8 mouse cellular contexts compared by ENCODE assay signal in the genomic region with DNA sequence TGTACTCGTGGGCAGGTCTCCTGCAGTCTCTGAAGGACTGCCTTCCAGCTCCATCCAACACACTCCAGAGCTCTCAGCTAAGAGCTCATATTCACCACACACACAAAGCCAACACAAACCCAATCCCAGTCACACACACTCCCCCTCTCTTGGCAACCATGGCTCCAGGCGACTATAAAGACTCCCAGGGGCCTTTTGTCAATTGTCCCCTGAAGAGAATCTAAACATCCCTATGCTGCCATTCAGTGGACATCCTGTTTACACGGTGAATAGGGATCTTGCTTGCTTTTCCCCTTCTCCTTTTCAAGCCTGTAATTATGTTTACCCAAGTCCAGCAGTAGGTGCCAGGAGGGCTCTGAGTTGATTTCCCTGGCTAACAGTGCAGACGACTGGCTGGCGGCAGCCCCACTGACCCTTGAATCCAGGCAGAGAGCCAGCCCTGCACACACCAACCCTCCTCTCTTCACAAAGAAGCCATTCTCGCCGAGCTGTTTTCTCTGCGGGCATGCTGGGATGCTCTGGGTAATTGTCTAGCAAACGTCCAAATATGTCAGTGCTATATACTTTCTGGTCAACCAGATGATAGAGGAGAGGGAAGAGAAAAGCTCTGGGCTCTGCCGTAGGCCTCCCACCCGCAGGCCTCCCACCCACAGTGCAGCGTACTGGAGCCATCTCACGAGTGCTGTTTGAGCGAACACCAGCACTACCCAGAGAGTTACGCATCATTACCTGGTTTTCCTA.
DNase-seq lines count a peak whose midpoint lies in the region; ATAC-seq lines count a peak whose summit lies in the region.

No protein-coding gene starts in this region.

- no peaks in the 10 kb centered on the region for H3K36me3 ChIP-seq in embryonic facial prominence, embryonic 12.5 days
- H3K36me3 ChIP-seq in heart, embryonic 15.5 days: no peaks in the 10 kb centered on the region
- H3K36me3 ChIP-seq in limb, embryonic 13.5 days: no peaks in the 10 kb centered on the region
- no peaks in the 10 kb centered on the region for H3K36me3 ChIP-seq in neural tube, embryonic 12.5 days

- no peak overlapping the region for H3K4me2 ChIP-seq in embryonic facial prominence, embryonic 12.5 days (replicated peaks)
- H3K4me2 ChIP-seq in heart, embryonic 15.5 days: peak overlapping the region; percentile 22; the same call in 1 of the 2 replicates
- H3K4me2 ChIP-seq in limb, embryonic 13.5 days (replicated peaks): peak overlapping the region; percentile 17; the same call in 1 of the 2 replicates
- peak overlapping the region; percentile 45 for H3K4me2 ChIP-seq in neural tube, embryonic 12.5 days (replicated peaks)

- no peak overlapping the region for H3K9ac ChIP-seq in embryonic facial prominence, embryonic 12.5 days
- no peak overlapping the region for H3K9ac ChIP-seq in heart, embryonic 15.5 days
- no peak overlapping the region for H3K9ac ChIP-seq in limb, embryonic 13.5 days
- no peak overlapping the region for H3K9ac ChIP-seq in neural tube, embryonic 12.5 days

- H3K9me3 ChIP-seq in embryonic facial prominence, embryonic 12.5 days: no peaks in the 10 kb centered on the region
- no peaks in the 10 kb centered on the region for H3K9me3 ChIP-seq in heart, embryonic 15.5 days (replicated peaks)
- no peaks in the 10 kb centered on the region for H3K9me3 ChIP-seq in limb, embryonic 13.5 days
- no peaks in the 10 kb centered on the region for H3K9me3 ChIP-seq in neural tube, embryonic 12.5 days

- H3K27ac ChIP-seq in embryonic facial prominence, embryonic 12.5 days: peak overlapping the region; percentile 67
- peak overlapping the region; percentile 55 for H3K27ac ChIP-seq in heart, embryonic 15.5 days
- H3K27ac ChIP-seq in limb, embryonic 13.5 days: peak overlapping the region; percentile 72
- H3K27ac ChIP-seq in neural tube, embryonic 12.5 days: peak overlapping the region; percentile 67

- peak; percentile 67; the same call in 1 of the 2 replicates for ATAC-seq in embryonic facial prominence, embryonic 12.5 days (ENCODE audit: insufficient number of reproducible peaks, insufficient read depth, low FRiP score, low TSS enrichment)
- peak; percentile 80 for ATAC-seq in heart, embryonic 15.5 days (replicated peaks; ENCODE audit: insufficient number of reproducible peaks, insufficient read depth, low FRiP score, low read depth)
- ATAC-seq in limb, embryonic 13.5 days (ENCODE audit: low FRiP score, low read depth): peak; percentile 85
- ATAC-seq in neural tube, embryonic 12.5 days (ENCODE audit: low FRiP score, low read depth): peak; percentile 92
- ATAC-seq in erythroid progenitor cell, adult 5-6 weeks (replicated peaks; ENCODE audit: low FRiP score, poor library complexity, severe bottlenecking): no peak

- WGBS in embryonic facial prominence, embryonic 12.5 days: 15% methylated on average over 15 of the region's 15 CpGs
- 41% methylated on average over 15 of the region's 15 CpGs for WGBS in heart, embryonic 15.5 days
- 24% methylated on average over 15 of the region's 15 CpGs for WGBS in limb, embryonic 13.5 days
- WGBS in neural tube, embryonic 12.5 days: 6% methylated on average over 15 of the region's 15 CpGs

- no peak overlapping the region for H3K4me3 ChIP-seq in embryonic facial prominence, embryonic 12.5 days
- no peak overlapping the region for H3K4me3 ChIP-seq in heart, embryonic 15.5 days
- H3K4me3 ChIP-seq in limb, embryonic 13.5 days: no peak overlapping the region
- no peak overlapping the region for H3K4me3 ChIP-seq in neural tube, embryonic 12.5 days

- no peaks in the 10 kb centered on the region for H3K27me3 ChIP-seq in embryonic facial prominence, embryonic 12.5 days
- no peaks in the 10 kb centered on the region for H3K27me3 ChIP-seq in heart, embryonic 15.5 days
- no peaks in the 10 kb centered on the region for H3K27me3 ChIP-seq in limb, embryonic 13.5 days
- peaks cover 17% of the 10 kb centered on the region for H3K27me3 ChIP-seq in neural tube, embryonic 12.5 days (replicated peaks)

- DNase-seq in cerebellum, adult 8-10 months: peak; percentile 10
- peak; percentile 80 for DNase-seq in kidney, postnatal 14 days
- DNase-seq in spleen, postnatal 10 days (ENCODE audit: low spot score in 2 of 2): no peak

- H3K4me1 ChIP-seq in embryonic facial prominence, embryonic 12.5 days: peaks cover 12% of the 10 kb centered on the region
- H3K4me1 ChIP-seq in heart, embryonic 15.5 days (replicated peaks): peaks cover 9% of the 10 kb centered on the region
- peaks cover 19% of the 10 kb centered on the region for H3K4me1 ChIP-seq in limb, embryonic 13.5 days
- H3K4me1 ChIP-seq in neural tube, embryonic 12.5 days: peaks cover 16% of the 10 kb centered on the region

Comparison
In these comparisons a context has a peak if more than half of its experiments do, and no peak if none do; other contexts are left out.
1. DNase-seq: peak in cerebellum, adult 8-10 months (single experiment) and kidney, postnatal 14 days (single experiment); none in spleen, postnatal 10 days (0 of 2).
2. Peak in every context shown above with its lines, with median percentiles within 50 percentile points of each other: H3K27ac ChIP-seq.